Mouse (Mus musculus) urinary bladder, postnatal 10 days (tissue): Measurements from ENCODE around the gene Kntc1.

Experiments
- DNase-seq: peaks from one replicate; pipeline ENCODE4 v3.0.0; 2022; ENCODE audit warnings: low spot score

The Kntc1 gene

DNA sequence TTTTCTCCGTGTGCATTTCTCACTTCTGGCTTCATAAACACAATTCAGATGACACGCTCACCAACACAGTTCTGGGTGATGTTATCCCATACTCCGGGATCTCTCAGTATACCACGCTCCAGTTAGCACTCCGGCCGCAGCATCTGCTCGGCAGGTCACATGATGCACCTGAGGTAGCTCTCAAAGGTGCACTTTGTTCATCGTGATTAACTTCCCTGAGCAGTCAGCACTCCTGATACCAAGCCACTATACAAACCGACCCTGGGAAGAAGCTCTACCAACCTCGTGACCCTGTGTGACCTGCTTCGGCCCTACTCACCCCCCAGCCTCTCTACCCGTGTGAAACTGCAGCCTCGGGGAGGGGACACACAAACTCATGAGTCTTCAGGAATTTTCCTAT is 59.6 kb downstream of the Kntc1 start:
- DNase-seq: no peak

DNA sequence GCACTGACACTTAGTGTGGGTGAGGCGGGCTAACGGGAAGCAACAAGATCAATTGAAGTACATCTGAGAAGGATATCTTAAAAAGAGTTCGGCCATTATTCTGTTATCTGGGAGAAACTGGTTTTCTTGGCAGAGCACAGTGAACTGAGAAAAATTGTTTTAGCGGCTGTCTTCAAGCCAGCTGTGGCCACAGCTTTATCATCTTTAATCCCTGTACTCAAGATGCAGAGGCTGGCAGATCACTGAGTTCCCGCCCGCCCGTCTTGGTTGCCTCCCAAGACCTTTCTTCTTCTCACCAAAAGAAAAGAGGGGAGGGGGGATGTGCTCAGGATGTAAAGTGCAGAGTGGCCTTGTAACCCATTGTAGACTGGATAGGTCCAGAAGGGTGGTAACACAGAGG is 67.4 kb downstream of the Kntc1 start:
- no peak for DNase-seq

- no peak for DNase-seq
Measured at GRCm38 (mm10) chr5:123818941-123819577, 69.5 kb downstream of the Kntc1 start.

DNA sequence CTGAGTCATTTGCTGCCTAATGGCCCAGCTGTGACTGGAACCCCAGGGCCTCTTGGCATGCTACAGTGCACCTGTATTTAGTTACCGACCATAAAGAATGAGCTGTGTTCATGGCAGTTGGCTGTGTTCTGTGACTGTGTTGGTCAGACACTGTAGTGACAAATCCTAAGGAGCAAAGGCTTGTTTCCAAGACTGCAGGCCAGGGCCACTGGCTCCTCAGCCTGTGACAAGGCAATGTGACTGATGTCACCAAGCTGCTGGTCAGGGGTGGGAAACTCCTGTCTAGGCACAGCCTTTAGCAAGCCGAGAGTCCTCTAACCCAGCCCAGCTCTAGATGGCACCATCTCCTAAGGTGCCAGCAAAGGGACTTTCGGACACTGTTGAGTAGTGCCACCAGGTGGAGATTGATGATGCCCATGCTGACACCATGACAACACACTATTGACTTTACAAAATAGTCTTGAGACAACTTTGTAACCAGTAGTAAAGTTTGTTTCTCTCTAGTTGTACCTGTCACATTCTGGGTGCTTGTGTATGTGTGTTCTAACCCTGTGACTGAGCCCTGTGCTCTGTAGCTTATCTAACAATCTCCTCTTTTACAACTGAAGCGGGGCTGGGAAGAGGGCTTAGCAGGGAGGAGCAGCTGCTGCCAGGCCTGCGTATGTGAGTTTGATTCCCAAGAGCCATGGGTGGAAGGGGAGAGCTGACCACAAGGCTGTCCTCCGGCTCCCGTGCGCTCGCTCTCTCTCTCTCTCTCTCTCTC is 71.2 kb downstream of the Kntc1 start:
- no peak for DNase-seq

DNA sequence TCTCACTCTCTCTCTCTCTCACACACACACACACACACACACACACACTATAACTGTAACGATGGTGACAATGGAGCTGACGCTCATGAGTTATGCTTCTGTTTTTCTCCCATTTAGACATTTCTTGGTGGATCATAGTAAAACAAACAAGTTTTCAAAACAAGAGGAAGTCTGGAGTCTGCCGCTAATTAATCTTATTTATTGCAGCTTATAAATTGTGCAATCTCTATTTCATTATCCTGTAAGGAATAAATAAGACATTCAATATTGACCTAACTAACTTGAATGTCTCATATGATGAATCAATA is 71.7 kb downstream of the Kntc1 start:
- no peak for DNase-seq

DNA sequence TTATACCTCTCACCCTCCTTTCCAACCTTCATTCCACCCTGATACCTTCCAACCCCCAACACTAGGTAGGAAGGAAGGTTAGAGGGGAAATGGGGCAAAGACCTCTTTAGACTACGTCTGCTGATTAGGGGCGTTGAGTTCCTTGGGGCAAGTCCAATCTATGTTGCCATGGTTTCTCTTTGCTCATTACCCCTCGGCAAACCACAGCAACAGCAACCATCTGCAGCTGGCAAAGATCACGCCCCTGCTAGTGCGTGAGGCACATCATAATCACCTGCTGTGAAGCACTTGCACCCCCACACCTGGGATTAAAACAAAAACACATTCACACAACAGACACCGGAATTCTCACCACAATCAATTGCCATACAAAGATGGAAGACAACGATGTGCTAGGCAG is 73.2 kb downstream of the Kntc1 start:
- no peak for DNase-seq

DNA sequence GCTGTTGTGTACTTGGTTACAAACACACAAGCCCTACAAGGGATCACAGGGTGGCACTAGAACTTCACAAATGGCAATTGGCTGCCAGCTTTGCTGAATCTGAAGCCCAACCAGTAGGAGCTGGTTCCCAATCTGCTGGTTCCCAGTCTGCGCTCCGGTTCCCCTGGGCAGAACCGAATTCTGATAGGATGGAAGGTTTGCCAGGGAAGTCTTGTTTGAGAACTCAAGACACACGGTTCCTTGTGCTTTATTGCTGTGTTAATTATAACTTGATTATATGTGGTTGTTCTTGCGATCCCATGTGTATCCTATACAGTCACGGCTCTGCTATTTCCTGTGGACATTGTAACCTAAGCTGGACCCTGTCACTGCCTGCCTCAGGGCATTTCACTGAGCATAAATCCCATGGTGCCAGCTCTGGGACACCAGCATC is 78.2 kb downstream of the Kntc1 start:
- no peak for DNase-seq

DNA sequence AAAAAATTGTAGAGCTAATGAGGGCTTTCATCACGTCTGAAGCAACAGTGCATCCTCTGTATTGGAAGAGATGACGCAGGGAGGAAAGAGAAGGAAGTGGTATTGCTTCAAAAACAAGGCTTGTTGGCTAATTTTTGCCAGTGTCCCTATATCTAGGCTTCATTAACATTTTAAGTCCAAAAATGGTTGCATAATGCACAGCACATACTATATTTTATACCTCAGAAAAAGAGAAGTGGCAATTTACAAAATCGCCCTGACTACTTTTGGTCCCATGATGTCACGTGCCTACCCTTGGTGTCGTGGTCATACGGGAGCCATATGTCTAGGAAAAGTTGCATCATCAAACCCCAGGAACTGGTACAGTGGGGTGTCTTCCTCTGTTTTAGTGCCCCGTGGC is 82.8 kb downstream of the Kntc1 start:
- DNase-seq: no peak

GRCm38 (mm10) chr5:123834836-123835235 is 85.3 kb downstream of the Kntc1 start:
- DNase-seq: no peak

- DNase-seq: no peak
Measured at GRCm38 (mm10) chr5:123837371-123837770, 87.9 kb downstream of the Kntc1 start.

DNA sequence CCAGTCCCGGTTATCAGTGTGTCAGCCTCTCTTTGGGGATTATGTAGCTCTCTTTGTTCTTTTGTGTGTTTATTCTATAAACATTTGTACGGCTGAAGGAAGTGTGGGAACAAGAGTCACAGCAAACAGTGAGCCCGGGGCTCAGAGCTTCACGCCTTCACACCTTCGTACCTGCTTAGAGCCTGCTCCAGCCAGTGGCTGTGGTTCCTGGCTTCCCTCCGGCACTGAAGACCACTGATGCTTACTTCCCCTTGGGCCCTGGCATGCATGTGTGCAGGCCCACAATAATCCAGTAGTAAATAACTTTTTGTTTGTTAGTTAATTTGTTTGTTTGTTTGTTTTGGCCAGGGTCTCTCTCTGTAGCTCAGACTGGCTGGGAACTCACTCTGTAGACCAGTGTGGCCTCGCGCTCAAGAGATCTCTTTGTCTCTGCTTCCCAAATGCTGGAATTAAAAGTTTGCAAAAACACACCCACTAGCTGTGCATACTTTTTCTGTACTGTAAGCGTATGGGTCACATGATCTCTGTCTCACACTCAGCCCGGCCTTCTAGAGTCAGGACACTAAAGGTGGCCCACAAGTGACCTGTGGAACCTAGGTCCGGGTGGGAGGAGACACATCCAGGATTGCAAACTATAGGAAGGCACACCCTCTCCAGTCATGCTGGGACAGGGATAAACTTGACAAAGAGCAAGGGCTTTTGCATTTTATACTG is 92.9 kb downstream of the Kntc1 start:
- DNase-seq: no peak

DNA sequence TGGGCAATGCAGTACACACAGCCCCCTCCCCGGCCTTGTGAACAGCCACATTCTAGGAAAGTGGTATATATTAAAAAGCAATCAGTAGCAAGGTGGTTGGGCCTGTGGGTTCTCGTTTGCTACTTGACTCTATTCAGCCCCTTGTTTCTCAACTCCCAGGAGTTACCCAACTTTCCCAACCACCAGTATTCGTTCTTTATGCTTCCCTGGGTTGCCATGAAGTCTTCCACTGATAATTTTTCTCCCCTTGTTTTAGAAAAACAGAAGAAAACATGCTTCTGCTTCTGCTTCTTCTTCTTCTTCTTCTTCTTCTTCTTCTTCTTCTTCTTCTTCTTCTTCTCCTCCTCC is 93.4 kb downstream of the Kntc1 start:
- DNase-seq: no peak

DNA sequence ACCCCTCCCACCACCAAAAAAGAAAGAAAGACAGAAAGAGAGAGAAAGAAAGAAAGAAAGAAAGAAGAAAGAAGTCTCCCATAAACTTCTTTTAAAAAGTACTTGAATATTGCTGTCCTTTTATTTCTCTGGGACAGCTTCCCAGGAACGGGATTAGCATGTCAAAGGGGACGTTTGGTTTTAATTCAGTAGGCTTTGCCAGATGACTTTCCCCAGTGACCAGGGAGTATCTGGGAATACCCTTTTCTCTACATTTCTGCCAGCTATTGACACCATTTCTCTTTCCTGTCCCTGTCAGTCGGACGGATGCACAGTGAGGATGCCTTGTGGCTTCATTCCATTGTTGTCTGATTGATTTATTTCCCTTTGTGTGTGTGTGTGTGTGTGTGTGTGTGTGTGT is 94.3 kb downstream of the Kntc1 start:
- no peak for DNase-seq

GRCm38 (mm10) chr5:123844316-123844715 is 94.8 kb downstream of the Kntc1 start:
- no peak for DNase-seq

GRCm38 (mm10) chr5:123851398-123851797 is 101.9 kb downstream of the Kntc1 start:
- no peak for DNase-seq

GRCm38 (mm10) chr5:123853877-123854504 is 104.5 kb downstream of the Kntc1 start:
- DNase-seq: no peak

GRCm38 (mm10) chr5:123854511-123854910 is 105.0 kb downstream of the Kntc1 start:
- DNase-seq: no peak

GRCm38 (mm10) chr5:123858798-123859197 is 109.3 kb downstream of the Kntc1 start:
- DNase-seq: no peak

GRCm38 (mm10) chr5:123862374-123863350 is 113.1 kb downstream of the Kntc1 start:
- DNase-seq: no peak

GRCm38 (mm10) chr5:123863934-123864333 is 114.4 kb downstream of the Kntc1 start:
- no peak for DNase-seq

DNA sequence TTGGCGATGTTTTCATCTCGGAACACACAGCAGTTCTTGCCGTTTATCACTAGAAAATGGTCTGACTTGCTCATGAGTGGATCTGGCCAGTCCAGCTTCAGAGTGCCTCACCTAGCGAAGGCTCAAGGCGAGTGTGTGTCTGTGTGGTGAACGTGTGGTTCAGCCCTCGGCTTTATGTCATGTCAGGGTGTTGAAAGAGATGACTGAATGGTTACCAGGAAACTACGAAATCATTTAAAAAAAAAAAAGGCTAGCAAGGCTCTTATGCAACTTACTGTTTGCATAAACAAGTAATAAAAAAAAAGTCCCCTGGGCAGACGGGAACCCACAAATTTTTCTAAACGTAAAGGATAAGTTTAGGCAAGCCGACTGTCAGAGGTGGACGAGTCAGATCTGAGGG is 115.8 kb downstream of the Kntc1 start, which contains the start of gene Hcar2:
TSS of gene Hcar2 (minus strand) at position 135 of the 400 bp plus-strand sequence.
- no peak for DNase-seq

DNA sequence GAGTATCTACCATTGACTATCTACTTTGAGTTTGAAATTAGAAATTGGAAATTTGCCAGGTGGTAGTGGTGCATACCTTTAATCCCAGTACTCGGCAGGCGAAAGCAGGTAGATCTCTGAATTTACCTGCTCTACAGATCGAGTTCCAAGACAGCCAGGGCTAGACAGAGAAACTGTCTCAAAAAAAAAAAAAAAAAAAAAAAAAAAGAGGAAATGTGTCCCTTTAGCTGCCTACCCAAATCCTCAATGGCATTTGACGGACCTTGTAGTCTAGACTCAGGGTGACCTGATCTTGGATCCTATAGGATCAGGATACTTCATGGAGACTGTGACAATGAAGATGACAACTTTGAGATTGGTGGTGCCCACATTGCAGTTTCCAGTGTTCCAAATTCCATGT is 116.9 kb downstream of the Kntc1 start:
- DNase-seq: no peak
